Mouse (Mus musculus): ENCODE data around the gene Pelo. TPM values are rescaled to one million over a fixed set of nuclear protein-coding genes. Genes with fewer than 3 reads are reported as not detected.

Pelo gene
- polyA plus RNA-seq, 2 experiments = 4.9 to 19.2 TPM

- WGBS (ENCODE audit: insufficient replicate concordance) = 78% methylated on average over 7 of the region's 7 CpGs
- Histone ChIP-seq H3K36me3 (replicated peaks; ENCODE audit: control insufficient read depth, insufficient read depth, low read depth) (peaks cover 8% of the 10 kb centered on the region), H3K4me2 (ENCODE audit: low read depth) (no peak overlapping the region), H3K9ac (replicated peaks) (no peak overlapping the region), H3K27ac (no peak overlapping the region), H3K27me3 (ENCODE audit: control insufficient read depth, insufficient read depth, low read length) (no peaks in the 10 kb centered on the region), H3K4me3 (ENCODE audit: insufficient read depth in 1 of 2, low read depth in 2 of 2, low read length in 2 of 2) (no peak overlapping the region), H3K4me1 (replicated peaks; ENCODE audit: control insufficient read depth in 2 of 2, insufficient read depth in 2 of 2, low read length in 1 of 2) (peaks cover 0 to 2% of the 10 kb centered on the region in 2 experiments; a peak in 1 of 4 replicates), H3K9me3 (ENCODE audit: control insufficient read depth, low read length) (no peaks in the 10 kb centered on the region)
- TF ChIP-seq EP300 (IDR thresholded peaks at IDR 0.05; ENCODE audit: low read depth) (no peak), CTCF (IDR thresholded peaks at IDR 0.05; ENCODE audit: low read depth) (no peak)
- no peak for DNase-seq (ENCODE audit: low read depth in 3 of 3, low spot score in 3 of 3)
- no peak for ATAC-seq (ENCODE audit: insufficient read depth)
Measured at GRCm38 (mm10) chr13:115082339-115082738, 7.6 kb downstream of the Pelo start.

DNA sequence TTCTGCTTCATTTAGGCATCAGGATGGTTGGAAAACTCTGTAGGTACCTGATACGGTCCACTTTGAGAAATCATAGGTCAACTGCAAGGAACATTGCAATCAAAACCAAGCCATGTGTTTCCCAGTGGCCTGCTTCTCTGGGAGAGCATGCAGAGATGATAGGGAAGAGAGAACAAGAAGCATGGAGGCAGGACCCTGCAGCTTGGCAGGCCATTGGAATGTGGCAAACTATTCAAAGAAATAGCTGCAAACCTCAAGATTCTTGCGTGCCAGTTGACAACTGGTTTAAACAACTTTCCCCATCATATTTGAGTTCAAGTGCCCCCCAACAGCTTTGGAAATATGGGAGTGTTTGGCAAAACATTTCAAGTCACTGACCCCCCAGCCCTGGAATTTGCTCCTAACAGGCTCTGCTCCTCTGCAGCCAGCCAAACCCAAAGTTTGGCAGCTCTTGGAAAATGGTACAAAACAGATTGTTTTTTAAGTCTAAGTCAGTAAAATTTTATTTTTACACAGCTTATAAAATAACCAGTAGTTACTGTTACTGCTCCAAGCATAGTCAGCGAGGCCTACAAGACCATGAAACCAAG, 9.9 kb downstream of the Pelo start:
- Histone ChIP-seq H3K27me3 (ENCODE audit: control insufficient read depth, insufficient read depth, low read length) (no peaks in the 10 kb centered on the region), H3K9me3 (ENCODE audit: control insufficient read depth, low read length) (no peaks in the 10 kb centered on the region)

GRCm38 (mm10) chr13:115078997-115079685, 10.8 kb downstream of the Pelo start:
- Histone ChIP-seq H3K4me3 (ENCODE audit: insufficient read depth in 1 of 2, low read depth in 2 of 2, low read length in 2 of 2) (no peak overlapping the region), H3K27ac (no peak overlapping the region), H3K9ac (replicated peaks) (no peak overlapping the region), H3K36me3 (replicated peaks; ENCODE audit: control insufficient read depth, insufficient read depth, low read depth) (no peaks in the 10 kb centered on the region), H3K4me1 (replicated peaks; ENCODE audit: control insufficient read depth in 2 of 2, insufficient read depth in 2 of 2, low read length in 1 of 2) (0 out of 4 replicates have a peak, but pooled peaks cover 0 to 2% of the 10 kb centered on the region in 2 experiments), H3K4me2 (ENCODE audit: low read depth) (no peak overlapping the region), H3K9me3 (ENCODE audit: control insufficient read depth, low read length) (no peaks in the 10 kb centered on the region), H3K27me3 (ENCODE audit: control insufficient read depth, insufficient read depth, low read length) (no peaks in the 10 kb centered on the region)
- no peak for ATAC-seq (ENCODE audit: insufficient read depth)
- TF ChIP-seq CTCF (IDR thresholded peaks at IDR 0.05; ENCODE audit: low read depth) (no peak), EP300 (IDR thresholded peaks at IDR 0.05; ENCODE audit: low read depth) (no peak)
- no peak for DNase-seq (ENCODE audit: low read depth in 3 of 3, low spot score in 3 of 3)
- 49% methylated on average over 6 of the region's 6 CpGs for WGBS (ENCODE audit: insufficient replicate concordance)

More for the DNA sequence above, 9.9 kb downstream of the Pelo start:
- no peak for TF ChIP-seq CTCF (IDR thresholded peaks at IDR 0.05; ENCODE audit: low read depth)
- no peak for TF ChIP-seq EP300 (IDR thresholded peaks at IDR 0.05; ENCODE audit: low read depth)
- DNase-seq (ENCODE audit: low read depth in 3 of 3, low spot score in 3 of 3) (no peak), ATAC-seq (ENCODE audit: insufficient read depth) (no peak)
- Histone ChIP-seq H3K27ac (no peak overlapping the region), H3K4me1 (replicated peaks; ENCODE audit: control insufficient read depth in 2 of 2, insufficient read depth in 2 of 2, low read length in 1 of 2) (0 out of 4 replicates have a peak, but pooled peaks cover 0 to 2% of the 10 kb centered on the region in 2 experiments), H3K4me3 (ENCODE audit: insufficient read depth in 1 of 2, low read depth in 2 of 2, low read length in 2 of 2) (no peak overlapping the region), H3K36me3 (replicated peaks; ENCODE audit: control insufficient read depth, insufficient read depth, low read depth) (no peaks in the 10 kb centered on the region), H3K4me2 (ENCODE audit: low read depth) (no peak overlapping the region), H3K9ac (replicated peaks) (no peak overlapping the region)
- WGBS (ENCODE audit: insufficient replicate concordance) = 74% methylated on average over 3 of the region's 3 CpGs

- Histone ChIP-seq H3K4me3 (ENCODE audit: insufficient read depth in 1 of 2, low read depth in 2 of 2, low read length in 2 of 2) (no peak overlapping the region), H3K9me3 (ENCODE audit: control insufficient read depth, low read length) (no peaks in the 10 kb centered on the region), H3K27ac (no peak overlapping the region), H3K9ac (replicated peaks) (no peak overlapping the region), H3K4me2 (ENCODE audit: low read depth) (no peak overlapping the region), H3K4me1 (replicated peaks; ENCODE audit: control insufficient read depth in 2 of 2, insufficient read depth in 2 of 2, low read length in 1 of 2) (0 out of 4 replicates have a peak, but pooled peaks cover 0 to 2% of the 10 kb centered on the region in 2 experiments), H3K36me3 (replicated peaks; ENCODE audit: control insufficient read depth, insufficient read depth, low read depth) (no peaks in the 10 kb centered on the region), H3K27me3 (ENCODE audit: control insufficient read depth, insufficient read depth, low read length) (no peaks in the 10 kb centered on the region)
- no peak for ATAC-seq (ENCODE audit: insufficient read depth)
- TF ChIP-seq EP300 (IDR thresholded peaks at IDR 0.05; ENCODE audit: low read depth) = no peak
- TF ChIP-seq CTCF (IDR thresholded peaks at IDR 0.05; ENCODE audit: low read depth) = no peak
- no peak for DNase-seq (ENCODE audit: low read depth in 3 of 3, low spot score in 3 of 3)
- WGBS (ENCODE audit: insufficient replicate concordance) = 28% methylated on average over 9 of the region's 9 CpGs
Measured at GRCm38 (mm10) chr13:115077346-115078134, 12.4 kb downstream of the Pelo start.

DNA sequence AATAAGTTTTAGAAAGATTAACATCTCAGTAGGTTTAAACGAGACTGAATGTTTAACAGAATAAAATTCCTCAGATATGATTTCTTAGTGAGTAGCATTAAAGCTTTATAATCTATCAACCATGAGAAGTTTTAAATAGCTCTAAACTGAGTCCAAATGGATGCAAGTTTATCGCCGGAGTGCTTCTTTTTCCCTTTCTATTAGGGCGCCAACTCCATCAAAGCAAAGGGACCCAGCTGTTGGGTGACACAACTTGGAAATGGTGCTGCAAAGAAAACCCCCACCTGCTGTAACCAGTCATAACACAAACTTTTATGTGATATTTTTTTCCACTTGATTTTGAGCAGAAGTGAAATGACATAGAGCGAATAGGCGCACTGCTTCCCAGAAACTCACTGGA, 17.6 kb downstream of the Pelo start:
- H3K4me2 ChIP-seq (ENCODE audit: low read depth) = no peak overlapping the region
- no peaks in the 10 kb centered on the region for H3K4me1 ChIP-seq (replicated peaks; ENCODE audit: control insufficient read depth in 2 of 2, insufficient read depth in 2 of 2, low read length in 1 of 2)
- no peak overlapping the region for H3K4me3 ChIP-seq (ENCODE audit: insufficient read depth in 1 of 2, low read depth in 2 of 2, low read length in 2 of 2)
- H3K27me3 ChIP-seq (ENCODE audit: control insufficient read depth, insufficient read depth, low read length) = no peaks in the 10 kb centered on the region
- no peaks in the 10 kb centered on the region for H3K9me3 ChIP-seq (ENCODE audit: control insufficient read depth, low read length)
- no peaks in the 10 kb centered on the region for H3K36me3 ChIP-seq (replicated peaks; ENCODE audit: control insufficient read depth, insufficient read depth, low read depth)
- H3K27ac ChIP-seq = no peak overlapping the region
- DNase-seq (ENCODE audit: low read depth in 3 of 3, low spot score in 3 of 3) = no peak
- H3K9ac ChIP-seq (replicated peaks) = no peak overlapping the region
- no peak for ATAC-seq (ENCODE audit: insufficient read depth)
- 77% methylated on average over 6 of the region's 6 CpGs for WGBS (ENCODE audit: insufficient replicate concordance)
- TF ChIP-seq CTCF (IDR thresholded peaks at IDR 0.05; ENCODE audit: low read depth) (no peak), EP300 (IDR thresholded peaks at IDR 0.05; ENCODE audit: low read depth) (no peak)
